Mouse (Mus musculus): Measurements from ENCODE around the gene Cpeb4.

DNA sequence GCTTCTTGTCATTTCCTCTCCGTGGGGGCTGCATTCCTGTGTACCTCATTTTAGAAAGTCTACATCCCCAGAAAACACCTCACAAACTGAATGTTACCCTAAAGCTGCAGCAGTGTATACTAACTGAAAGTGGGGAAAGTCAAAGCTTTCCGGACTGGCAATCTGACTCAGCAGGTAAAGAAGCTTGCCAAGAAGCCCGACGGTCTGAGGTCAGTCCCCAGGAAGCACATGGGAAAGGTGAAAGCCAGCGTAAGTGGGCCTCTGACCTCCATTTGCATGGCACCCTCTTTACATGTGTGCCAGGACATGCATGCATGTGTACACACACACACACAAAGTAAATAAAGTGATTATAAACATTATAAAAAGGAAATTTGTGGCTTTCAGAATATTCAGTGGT, 103.7 kb downstream of the Cpeb4 start:
- TF ChIP-seq CTCF (IDR thresholded peaks at IDR 0.05; ENCODE audit: low read depth, low read length) (no peak), POLR2A (IDR thresholded peaks at IDR 0.05; ENCODE audit: extremely low read depth, insufficient read depth, low read length) (no peak)
